Mouse (Mus musculus) limb, embryonic 14.5 days (tissue): ENCODE data around the gene Fgfr4. TPM values are rescaled to one million over a fixed set of nuclear protein-coding genes. Genes with fewer than 3 reads are reported as not detected.
"Not testable (repeated sequence)": the region's sequence is repeated elsewhere in the genome, so short reads cannot be mapped to it uniquely, and the experiment has no call there.

ENCODE experiments used
- ATAC-seq: fragments of 200-750 bp; cut with Nextera tagmentation; 2 replicates; pipeline ENCODE4 v1.8.0; 2017; ENCODE audit warnings: low read depth, moderate number of reproducible peaks, moderate TSS enrichment; ENCODE audit not compliant: low FRiP score
- DNase-seq: peaks from one replicate; pipeline ENCODE4 v3.0.0-alpha.2; 2015; ENCODE audit warnings: low spot score
- H3K27ac ChIP-seq: fragments of 300-500 bp; sonication (generic); replicated peaks from 2 replicates; pipeline ENCODE4 v1.5.1; 2014; ENCODE audit warnings: low read depth, mild to moderate bottlenecking, low read length, moderate library complexity, mixed read lengths
- H3K27me3 ChIP-seq: fragments of 300-500 bp; sonication (generic); 2 replicates; pipeline ENCODE4 v1.6.1; 2014; ENCODE audit warnings: low read length, mixed read lengths; ENCODE audit not compliant: control insufficient read depth, insufficient read depth
- H3K36me3 ChIP-seq: fragments of 300-500 bp; sonication (generic); 2 replicates; pipeline ENCODE4 v1.6.1; 2014; ENCODE audit warnings: mild to moderate bottlenecking, low read length, moderate library complexity, mixed read lengths; ENCODE audit not compliant: control insufficient read depth, insufficient read depth
- H3K4me1 ChIP-seq: fragments of 300-500 bp; sonication (generic); 2 replicates; pipeline ENCODE4 v1.6.1; 2014; ENCODE audit warnings: antibody characterized with exemption, low read length, mixed read lengths; ENCODE audit not compliant: control insufficient read depth, insufficient read depth
- H3K4me2 ChIP-seq: fragments of 300-500 bp; sonication (generic); replicated peaks from 2 replicates; pipeline ENCODE4 v1.6.1; 2014; ENCODE audit warnings: low read depth, mild to moderate bottlenecking, low read length, moderate library complexity; ENCODE audit not compliant: severe bottlenecking
- H3K4me3 ChIP-seq: fragments of 300-500 bp; sonication (generic); replicated peaks from 2 replicates; pipeline ENCODE4 v1.5.1; 2014; ENCODE audit warnings: low read length
- H3K9ac ChIP-seq: fragments of 300-500 bp; sonication (generic); 2 replicates; pipeline ENCODE4 v1.6.1; 2014; ENCODE audit warnings: mild to moderate bottlenecking, low read depth, low read length, moderate library complexity; ENCODE audit not compliant: severe bottlenecking
- H3K9me3 ChIP-seq: fragments of 300-500 bp; sonication (generic); 2 replicates; pipeline ENCODE4 v1.6.1; 2016; ENCODE audit warnings: low read length; ENCODE audit not compliant: control insufficient read depth
- POLR2A ChIP-seq: fragments of 200-500 bp; IDR thresholded peaks from 2 replicates; pipeline ENCODE4 v1.8.0; 2012; ENCODE audit warnings: inconsistent platforms, mild to moderate bottlenecking, moderate library complexity, borderline replicate concordance; ENCODE audit not compliant: insufficient read depth, insufficient read length; ENCODE audit errors: extremely low read depth
- WGBS: fragments of 180-500 bp; shearing (Covaris S2); extraction: QIAGEN DNeasy Blood & Tissue Kit; methylation state at CpG from one replicate; pipeline ENCODE4 v1.1.7; 2014; 5-methylcytosine and 5-hydroxymethylcytosine counted together
- polyA plus RNA-seq, 2 experiments: library from polyadenylated mRNA; depleted of rRNA in 1 of 2; stranded (reverse) in 1 of 2; unstranded in 1 of 2; fragments of >200 nt; fragmentation: Nextera tagmentation in 1 of 2; extraction: Ambion mirVana in 1 of 2; gene quantifications; 2 replicates each; pipeline versions ENCODE4 v1.2.1 to v1.2.3; 2012 to 2014

The Fgfr4 gene
- polyA plus RNA-seq, 2 experiments: 12.1 to 38.9 TPM

GRCm38 (mm10) chr13:55191535-55191934 is 39.1 kb downstream of the Fgfr4 start:
- ATAC-seq (no peak), DNase-seq (no peak)
- no peak overlapping the region for H3K27ac ChIP-seq
- H3K4me1 ChIP-seq: peaks cover 4% of the 10 kb centered on the region
- H3K27me3 ChIP-seq: no peaks in the 10 kb centered on the region
- 84% methylated on average over 5 of the region's 5 CpGs for WGBS
- H3K4me3 ChIP-seq: no peak overlapping the region
- H3K9ac ChIP-seq: no peak overlapping the region
- no peaks in the 10 kb centered on the region for H3K9me3 ChIP-seq
- TF ChIP-seq POLR2A: no peak
- H3K4me2 ChIP-seq: no peak overlapping the region
- H3K36me3 ChIP-seq: no peaks in the 10 kb centered on the region

GRCm38 (mm10) chr13:55202758-55203157 is 50.3 kb downstream of the Fgfr4 start:
- not testable (repeated sequence) for H3K27me3 ChIP-seq, H3K4me2 ChIP-seq, H3K27ac ChIP-seq, H3K9ac ChIP-seq, H3K4me3 ChIP-seq, ATAC-seq, H3K36me3 ChIP-seq, DNase-seq, H3K4me1 ChIP-seq, H3K9me3 ChIP-seq
- 84% methylated on average over 4 of the region's 4 CpGs for WGBS

GRCm38 (mm10) chr13:55203740-55204139 is 51.3 kb downstream of the Fgfr4 start:
- no peak for TF ChIP-seq POLR2A

GRCm38 (mm10) chr13:55204667-55205389 is 52.4 kb downstream of the Fgfr4 start:
- no peak overlapping the region for H3K27ac ChIP-seq
- peaks cover 6% of the 10 kb centered on the region for H3K4me1 ChIP-seq
- 83% methylated on average over 7 of the region's 11 CpGs for WGBS
- H3K9me3 ChIP-seq: no peaks in the 10 kb centered on the region
- no peak overlapping the region for H3K4me2 ChIP-seq
- TF ChIP-seq POLR2A: no peak
- no peaks in the 10 kb centered on the region for H3K27me3 ChIP-seq
- no peak overlapping the region for H3K4me3 ChIP-seq
- no peak for DNase-seq
- H3K9ac ChIP-seq: no peak overlapping the region
- ATAC-seq: no peak
- no peaks in the 10 kb centered on the region for H3K36me3 ChIP-seq

More at GRCm38 (mm10) chr13:55203740-55204139, 51.3 kb downstream of the Fgfr4 start:
- Histone ChIP-seq H3K4me1 (no peaks in the 10 kb centered on the region), H3K36me3 (no peaks in the 10 kb centered on the region), H3K27me3 (no peaks in the 10 kb centered on the region), H3K4me3 (no peak overlapping the region), H3K9me3 (no peaks in the 10 kb centered on the region), H3K4me2 (no peak overlapping the region), H3K9ac (no peak overlapping the region), H3K27ac (no peak overlapping the region)
- WGBS: 75% methylated on average over 9 of the region's 9 CpGs
- no peak for ATAC-seq
- no peak for DNase-seq

GRCm38 (mm10) chr13:55205448-55206205 is 53.2 kb downstream of the Fgfr4 start:
- TF ChIP-seq POLR2A: no peak
- H3K9ac ChIP-seq: no peak overlapping the region
- no peak overlapping the region for H3K4me3 ChIP-seq
- H3K27me3 ChIP-seq: no peaks in the 10 kb centered on the region
- H3K4me1 ChIP-seq: peaks cover 8% of the 10 kb centered on the region
- ATAC-seq (no peak), DNase-seq (no peak)
- H3K4me2 ChIP-seq: no peak overlapping the region
- H3K36me3 ChIP-seq: no peaks in the 10 kb centered on the region
- 86% methylated on average over 6 of the region's 6 CpGs for WGBS
- H3K9me3 ChIP-seq: no peaks in the 10 kb centered on the region
- H3K27ac ChIP-seq: no peak overlapping the region
